11 mouse cellular contexts compared by ENCODE assay signal in genomic region chr2:73037266-73038046, GRCm38 (mm10). TPM values are rescaled to one million over a fixed set of nuclear protein-coding genes. Genes with fewer than 3 reads are reported as not detected.
DNase-seq lines count a peak whose midpoint lies in the region; ATAC-seq and TF ChIP-seq lines count a peak whose summit lies in the region.
"Had no signal": no experiment of that assay in that cellular context is flagged by ENCODE, and none has a peak within 500 bp of the region (broad histone marks: within the 10 kb centered on the region; RNA-seq: fewer than 3 reads in every experiment).

No protein-coding gene starts in this region.

- H3K4me2 ChIP-seq in liver, embryonic 11.5 days: peak overlapping the region; percentile 57; the same call in 1 of the 2 replicates
- H3K4me2 ChIP-seq in heart, embryonic 12.5 days: peak overlapping the region; percentile 59
- H3K4me2 ChIP-seq in liver, embryonic 12.5 days: peak overlapping the region; percentile 60; the same call in 1 of the 2 replicates
- no peak overlapping the region for H3K4me2 ChIP-seq in midbrain, postnatal 0 days (ENCODE audit: low read depth, low read length, poor library complexity, severe bottlenecking)

- H3K4me1 ChIP-seq in liver, embryonic 11.5 days (replicated peaks; ENCODE audit: control insufficient read depth, insufficient read depth, low read length): peaks cover 3% of the 10 kb centered on the region
- H3K4me1 ChIP-seq in heart, embryonic 12.5 days (replicated peaks): peaks cover 30% of the 10 kb centered on the region
- peaks cover 16% of the 10 kb centered on the region for H3K4me1 ChIP-seq in liver, embryonic 12.5 days
- H3K4me1 ChIP-seq in midbrain, postnatal 0 days (ENCODE audit: insufficient read depth, low read length): no peaks in the 10 kb centered on the region

- TF ChIP-seq CTCF in midbrain, postnatal 0 days (IDR thresholded peaks at IDR 0.05): no peak

- ATAC-seq in liver, embryonic 11.5 days (replicated peaks; ENCODE audit: low FRiP score): no peak
- 0 out of 2 replicates have a peak, but pooled peaks have one; percentile 47 for ATAC-seq in heart, embryonic 12.5 days (ENCODE audit: insufficient number of reproducible peaks, low FRiP score)
- no peak for ATAC-seq in liver, embryonic 12.5 days
- no peak for ATAC-seq in midbrain, postnatal 0 days (ENCODE audit: low FRiP score)
- ATAC-seq: Patski had no signal

- WGBS in liver, embryonic 11.5 days: 51% methylated on average over 13 of the region's 13 CpGs
- 15% methylated on average over 13 of the region's 13 CpGs for WGBS in heart, embryonic 12.5 days
- WGBS in liver, embryonic 12.5 days (ENCODE audit: insufficient replicate concordance): 42% methylated on average over 13 of the region's 13 CpGs
- 64% methylated on average over 13 of the region's 13 CpGs for WGBS in midbrain, postnatal 0 days

- no peak overlapping the region for H3K4me3 ChIP-seq in liver, embryonic 11.5 days (ENCODE audit: low read depth, low read length)
- peak overlapping the region; percentile 15 for H3K4me3 ChIP-seq in heart, embryonic 12.5 days
- H3K4me3 ChIP-seq in liver, embryonic 12.5 days: no peak overlapping the region
- H3K4me3 ChIP-seq in midbrain, postnatal 0 days (ENCODE audit: low read depth, low read length): no peak overlapping the region

- no peaks in the 10 kb centered on the region for H3K36me3 ChIP-seq in liver, embryonic 11.5 days (ENCODE audit: control insufficient read depth, insufficient read depth, low read length)
- H3K36me3 ChIP-seq in heart, embryonic 12.5 days: no peaks in the 10 kb centered on the region
- no peaks in the 10 kb centered on the region for H3K36me3 ChIP-seq in liver, embryonic 12.5 days
- no peaks in the 10 kb centered on the region for H3K36me3 ChIP-seq in midbrain, postnatal 0 days (ENCODE audit: insufficient read depth, low read length)

- no peak overlapping the region for H3K27ac ChIP-seq in liver, embryonic 11.5 days (ENCODE audit: low read depth, low read length)
- peak overlapping the region; percentile 90 for H3K27ac ChIP-seq in heart, embryonic 12.5 days (ENCODE audit: poor library complexity, severe bottlenecking)
- peak overlapping the region; percentile 37; the same call in 1 of the 2 replicates for H3K27ac ChIP-seq in liver, embryonic 12.5 days
- no peak overlapping the region for H3K27ac ChIP-seq in midbrain, postnatal 0 days (ENCODE audit: low read depth, low read length)

- no peaks in the 10 kb centered on the region for H3K9me3 ChIP-seq in liver, embryonic 11.5 days (ENCODE audit: control insufficient read depth, low read length)
- H3K9me3 ChIP-seq in heart, embryonic 12.5 days (replicated peaks): no peaks in the 10 kb centered on the region
- no peaks in the 10 kb centered on the region for H3K9me3 ChIP-seq in liver, embryonic 12.5 days (replicated peaks)
- H3K9me3 ChIP-seq in midbrain, postnatal 0 days (ENCODE audit: low read length): no peaks in the 10 kb centered on the region

- H3K27me3 ChIP-seq in liver, embryonic 11.5 days (replicated peaks; ENCODE audit: control insufficient read depth, insufficient read depth, low read length): no peaks in the 10 kb centered on the region
- no peaks in the 10 kb centered on the region for H3K27me3 ChIP-seq in heart, embryonic 12.5 days (replicated peaks)
- H3K27me3 ChIP-seq in liver, embryonic 12.5 days (replicated peaks): peaks cover 26% of the 10 kb centered on the region
- no peaks in the 10 kb centered on the region for H3K27me3 ChIP-seq in midbrain, postnatal 0 days (ENCODE audit: insufficient read depth, low read length)
- H3K27me3 ChIP-seq: Patski had no signal

- no peak for DNase-seq in liver, embryonic 11.5 days (ENCODE audit: low spot score)
- DNase-seq in liver: no peak
- DNase-seq in testis, postnatal 10 days (ENCODE audit: low spot score): peak; percentile 48
- no peak for DNase-seq in spleen, adult 18-20 months
- DNase-seq in midbrain, postnatal 0 days (ENCODE audit: low spot score): no peak
- no peak for DNase-seq in gastrocnemius, postnatal 4 days (ENCODE audit: low spot score in 2 of 2)
- DNase-seq: right cerebral cortex, adult 18-20 months had no signal

- no peak overlapping the region for H3K9ac ChIP-seq in liver, embryonic 11.5 days (ENCODE audit: low read depth, low read length)
- peak overlapping the region; percentile 20; the same call in 1 of the 2 replicates for H3K9ac ChIP-seq in heart, embryonic 12.5 days
- H3K9ac ChIP-seq in liver, embryonic 12.5 days: no peak overlapping the region
- no peak overlapping the region for H3K9ac ChIP-seq in midbrain, postnatal 0 days (replicated peaks; ENCODE audit: low read length, poor library complexity, severe bottlenecking)

RNA-seq across cellular contexts. Expression of gene Gm11084, which starts 50.9 kb away (rescaled TPM):
- polyA plus RNA-seq in liver, embryonic 11.5 days (2014; fragmentation: Nextera tagmentation; extraction: Ambion mirVana): not detected in 2 replicates
- polyA plus RNA-seq in heart, embryonic 12.5 days (2016; fragmentation: Nextera tagmentation; extraction: Ambion mirVana): not detected in 2 replicates
- not detected in 2 replicates for polyA plus RNA-seq in liver, embryonic 12.5 days (2016; fragmentation: Nextera tagmentation; extraction: Ambion mirVana)
- not detected in 2 replicates for total RNA-seq in midbrain, postnatal 0 days (2014; rRNA removed)
- polyA plus RNA-seq in midbrain, postnatal 0 days (2015; fragmentation: Nextera tagmentation; extraction: Ambion mirVana): not detected in 2 replicates
- not detected for total RNA-seq in gastrocnemius, postnatal 4 days (2021)
- total RNA-seq: gastrocnemius, adult 8-10 months had no signal
- polyA plus RNA-seq: Patski had no signal

RNA-seq across cellular contexts. Expression of gene Sp3, which starts 57.2 kb away (rescaled TPM):
- 49.6 and 50.6 TPM in 2 replicates for polyA plus RNA-seq in liver, embryonic 11.5 days (2014; fragmentation: Nextera tagmentation; extraction: Ambion mirVana)
- 43.8 and 44.6 TPM in 2 replicates for polyA plus RNA-seq in heart, embryonic 12.5 days (2016; fragmentation: Nextera tagmentation; extraction: Ambion mirVana)
- 45.2 and 47.6 TPM in 2 replicates for polyA plus RNA-seq in liver, embryonic 12.5 days (2016; fragmentation: Nextera tagmentation; extraction: Ambion mirVana)
- 73.3 and 80.5 TPM in 2 replicates for total RNA-seq in midbrain, postnatal 0 days (2014; rRNA removed)
- 20.1 and 23.4 TPM in 2 replicates for polyA plus RNA-seq in midbrain, postnatal 0 days (2015; fragmentation: Nextera tagmentation; extraction: Ambion mirVana)
- total RNA-seq in gastrocnemius, postnatal 4 days (2021): 10 to 100 TPM; 63.8 to 69.6 TPM

Comparison
In these comparisons a context has a peak if more than half of its experiments do, and no peak if none do; other contexts are left out.
1. H3K27ac ChIP-seq: peak in heart, embryonic 12.5 days (single experiment) and liver, embryonic 12.5 days (single experiment); none in liver, embryonic 11.5 days (single experiment) and midbrain, postnatal 0 days (single experiment).